Mouse (Mus musculus): ENCODE measurements around the gene Ttc21b. TPM values are rescaled to one million over a fixed set of nuclear protein-coding genes. Genes with fewer than 3 reads are reported as not detected.

Gene Ttc21b
- total RNA-seq, 2 experiments from 2014 or later, result 13.3 to 14.2 TPM

DNA sequence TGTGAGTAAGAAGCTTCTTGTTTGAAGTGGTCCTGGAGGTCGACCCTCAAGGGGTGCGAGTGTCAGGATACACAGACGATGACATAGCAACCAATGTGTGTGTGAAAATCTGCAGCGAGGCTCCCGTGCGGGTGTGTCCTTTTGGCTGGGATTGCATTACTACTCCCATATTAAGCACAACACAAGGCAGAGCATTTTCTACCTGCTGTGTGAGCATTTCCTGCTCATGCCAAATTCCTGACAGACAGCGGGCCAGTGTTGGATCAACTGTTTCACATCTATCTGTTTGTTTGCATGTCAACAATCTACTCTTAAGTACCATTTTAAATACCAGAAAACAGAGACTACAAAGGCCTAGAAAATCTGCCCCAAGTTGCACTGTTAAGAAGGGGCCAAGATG lies 79.4 kb downstream of the Ttc21b start:
- DNase-seq, result peak; percentile 35
- intact Hi-C loops (cut with DNase I), result loop anchor here (10.0 kb wide), 1 partner anchor 242 kb away; no protein-coding TSS in a partner anchor

DNA sequence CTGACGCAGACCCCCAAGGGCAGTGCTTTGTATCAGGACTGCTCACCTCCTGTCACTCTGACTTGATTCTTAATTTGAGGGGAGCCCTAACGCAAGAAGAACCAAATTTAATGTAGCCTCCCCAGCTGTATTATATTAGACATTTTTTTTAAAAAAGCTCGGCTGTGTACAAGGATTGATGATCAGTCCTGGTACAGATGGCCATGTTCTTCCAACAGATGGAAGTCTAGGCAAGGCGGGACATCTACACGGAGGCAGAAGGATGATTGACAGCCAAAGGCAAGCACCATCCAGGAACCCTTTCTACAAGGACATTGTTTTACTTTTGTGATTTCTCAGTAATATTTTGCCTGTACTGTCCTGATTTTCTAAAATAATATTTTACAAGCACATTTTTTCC lies 83.3 kb downstream of the Ttc21b start:
- no peak for DNase-seq

DNA sequence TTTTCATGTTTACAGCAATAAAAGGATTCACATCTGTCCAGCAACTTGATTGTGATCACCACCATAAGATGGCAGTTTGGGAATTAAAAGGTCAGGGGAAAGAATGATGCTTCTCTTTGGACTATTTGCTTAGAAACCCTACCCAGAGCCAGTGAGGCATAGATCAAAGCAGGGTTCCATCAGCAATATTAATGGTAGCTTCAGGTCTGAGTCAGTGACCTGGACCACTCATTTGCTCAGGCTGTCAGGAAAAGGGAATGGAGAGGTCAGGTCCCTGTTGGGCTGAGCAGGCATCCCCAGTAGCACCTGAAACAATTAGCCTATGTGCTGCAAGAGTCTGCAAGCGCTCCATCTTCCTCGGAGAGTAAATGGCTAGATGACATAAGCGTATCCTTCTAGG lies 84.8 kb downstream of the Ttc21b start:
- intact Hi-C loops (cut with DNase I), result loop anchor here (10.0 kb wide), 1 partner anchor 237 kb away; no protein-coding TSS in a partner anchor
- DNase-seq, result no peak

More for the DNA sequence above, 83.3 kb downstream of the Ttc21b start:
- intact Hi-C loops (cut with DNase I), result loop anchor here (10.0 kb wide), 1 partner anchor 238 kb away; no protein-coding TSS in a partner anchor

DNA sequence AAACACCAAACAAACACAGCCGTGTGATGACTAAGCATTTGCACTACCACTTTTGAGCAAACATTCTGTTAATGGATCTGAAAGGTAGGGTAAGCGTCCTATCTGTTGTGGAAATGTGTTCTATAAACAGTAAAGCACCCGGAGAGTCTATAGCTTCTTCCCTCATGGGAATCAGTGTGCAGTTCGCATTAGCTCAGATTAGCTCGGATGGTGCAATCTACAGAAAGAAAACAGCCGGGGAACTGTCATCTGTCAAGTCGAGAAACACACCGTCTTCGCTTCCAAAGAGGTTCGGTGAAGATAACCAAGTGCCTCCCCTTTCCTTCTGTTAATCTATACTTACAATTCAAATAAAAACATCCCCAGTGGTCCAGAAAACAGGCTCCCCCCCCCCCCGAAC lies 85.7 kb downstream of the Ttc21b start:
- intact Hi-C loops (cut with DNase I), result loop anchor here (10.0 kb wide), 1 partner anchor 236 kb away; no protein-coding TSS in a partner anchor
- DNase-seq, result no peak

DNA sequence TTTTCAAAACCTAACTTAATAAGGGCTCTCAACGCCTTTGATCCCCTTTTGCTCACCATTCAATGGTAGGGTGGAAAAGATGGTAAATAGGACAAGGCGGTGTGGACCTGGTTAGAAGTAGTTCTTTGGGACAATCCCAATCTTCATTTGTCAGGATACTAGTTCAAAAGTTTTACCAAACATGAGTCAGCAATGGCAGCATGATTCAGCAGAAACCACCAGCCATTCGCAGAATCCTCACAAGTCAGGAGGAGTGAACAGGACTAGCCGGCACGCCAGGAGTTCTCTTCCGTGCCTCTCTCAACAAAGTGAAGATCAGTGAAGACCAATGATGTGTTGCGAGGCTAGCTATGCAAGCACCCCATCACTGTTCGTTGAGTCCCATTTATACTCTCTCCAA lies 91.4 kb downstream of the Ttc21b start:
- intact Hi-C loops (cut with DNase I), result no loop called here
- DNase-seq, result no peak

DNA sequence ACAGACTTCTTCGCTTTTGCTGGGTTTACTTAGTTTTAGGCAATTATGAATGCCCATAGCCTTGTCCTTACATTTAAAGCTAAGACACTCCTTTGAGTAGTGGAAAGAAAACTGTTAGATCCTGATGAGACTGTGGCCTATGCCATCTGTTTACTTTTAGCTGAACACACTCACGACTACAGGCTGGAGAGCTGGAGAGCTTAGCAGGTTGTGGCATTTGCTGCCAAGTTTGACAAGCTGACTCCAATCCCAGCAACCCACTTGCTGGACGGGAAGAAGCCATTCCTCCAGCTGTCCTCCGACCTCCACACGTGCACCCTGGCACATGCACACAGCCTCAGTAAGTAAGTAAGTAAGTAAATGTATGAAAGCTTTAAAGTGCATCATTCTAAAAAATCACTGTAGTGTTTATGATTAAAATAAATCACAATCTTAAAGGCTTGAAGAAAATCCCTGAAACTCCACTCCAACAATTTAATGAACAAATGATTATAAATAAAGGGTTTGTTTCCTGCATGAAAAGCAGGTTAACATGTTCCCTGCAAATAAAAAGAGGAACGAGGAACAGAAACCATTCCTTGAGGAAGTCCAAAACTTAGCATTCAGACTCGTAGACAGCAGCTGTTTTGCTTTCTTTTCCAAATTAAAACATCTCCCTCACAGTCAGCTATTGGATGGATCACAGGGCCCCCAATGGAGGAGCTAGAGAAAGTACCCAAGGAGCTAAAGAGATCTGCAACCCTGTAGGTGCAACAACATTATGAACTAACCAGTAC lies 98.1 kb downstream of the Ttc21b start:
- DNase-seq, result peak; percentile 64
- intact Hi-C loops (cut with DNase I), result no loop called here

DNA sequence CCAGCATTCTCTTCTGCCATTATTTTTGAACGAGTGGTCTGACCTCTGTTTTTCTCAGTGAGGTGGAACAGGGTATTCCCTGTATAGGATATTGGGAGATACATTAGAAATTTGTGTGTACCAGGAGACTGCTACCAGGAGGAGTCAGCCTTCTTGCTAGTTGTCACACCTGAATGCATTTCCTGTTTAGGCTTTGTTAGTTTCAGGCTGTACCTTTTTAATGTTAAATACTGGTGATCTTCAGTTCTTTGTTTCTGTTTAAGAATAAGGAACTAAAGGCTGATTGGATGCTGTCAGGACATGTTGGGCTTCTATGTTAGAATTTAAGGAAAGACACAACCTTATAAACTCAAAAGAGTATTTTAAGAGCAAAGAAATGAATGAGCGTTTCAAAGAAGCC lies 105.0 kb downstream of the Ttc21b start:
- no peak for DNase-seq
- intact Hi-C loops (cut with DNase I), result no loop called here

DNA sequence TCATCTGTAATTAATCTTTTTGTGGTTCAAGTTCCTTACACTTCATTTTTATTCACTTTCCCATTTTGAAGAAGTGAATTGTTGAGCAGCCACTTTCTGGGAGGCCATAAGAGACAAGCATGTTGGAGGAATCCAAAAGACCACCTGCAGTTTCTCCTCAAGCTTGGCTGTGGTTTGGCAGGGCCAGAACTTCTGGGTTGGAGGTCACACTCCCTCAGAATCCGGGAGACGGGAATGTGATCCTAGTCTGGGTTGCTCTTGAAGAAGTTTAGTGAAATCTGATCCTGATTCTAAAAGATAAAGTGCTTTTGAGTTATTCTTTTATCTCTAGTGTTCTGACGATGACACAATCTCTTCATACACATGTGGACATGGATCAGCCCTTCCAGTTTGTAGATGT lies 105.9 kb downstream of the Ttc21b start:
- DNase-seq, result no peak
- intact Hi-C loops (cut with DNase I), result no loop called here

DNA sequence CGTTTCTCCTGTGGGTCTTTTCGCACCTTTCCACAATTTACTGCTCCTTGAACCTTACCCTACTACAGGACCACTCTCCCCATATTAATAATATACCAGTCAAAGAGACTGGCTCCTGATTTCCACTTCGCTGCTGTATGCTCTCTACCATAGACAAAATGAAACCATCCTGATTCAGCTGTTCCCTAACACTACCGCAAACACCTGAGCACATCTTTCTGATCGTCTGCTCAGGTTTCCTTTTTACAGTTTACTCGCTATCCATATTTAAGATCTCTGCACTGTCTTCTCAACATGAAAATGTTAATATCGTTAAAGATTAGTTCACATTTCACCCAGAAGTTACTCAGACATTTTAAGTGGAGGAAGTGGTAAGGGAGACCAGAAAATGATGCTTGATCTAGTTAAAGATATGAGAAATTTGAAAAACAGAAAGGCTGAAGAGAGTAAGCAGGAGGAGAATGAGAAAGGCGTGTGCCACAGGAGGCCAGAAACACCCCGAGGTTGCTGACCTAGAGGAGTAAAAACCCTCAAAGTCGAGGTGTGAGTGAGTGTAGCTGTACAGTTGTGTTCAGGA lies 107.7 kb downstream of the Ttc21b start:
- intact Hi-C loops (cut with DNase I), result no loop called here
- DNase-seq, result no peak

DNA sequence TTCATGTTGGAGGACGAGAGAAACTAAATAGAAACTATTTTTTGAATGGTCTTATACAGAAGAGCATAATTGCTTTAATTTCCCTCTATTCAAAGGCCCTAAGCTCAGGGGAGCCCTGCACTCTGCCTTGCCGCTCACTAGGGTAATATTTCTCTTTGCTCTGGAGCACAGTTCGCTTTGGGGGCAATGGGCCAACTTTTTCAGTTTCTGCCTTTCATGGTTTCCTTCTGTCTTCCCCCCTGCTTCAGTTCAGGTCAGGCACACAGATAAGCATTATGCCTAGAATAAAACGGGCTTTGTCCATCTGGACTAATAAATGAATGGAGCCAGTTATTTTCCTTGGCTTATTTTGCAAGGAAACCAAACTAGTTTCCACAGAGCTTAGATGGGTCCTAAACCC lies 109.9 kb downstream of the Ttc21b start:
- DNase-seq, result peak; percentile 27
- intact Hi-C loops (cut with DNase I), result no loop called here

DNA sequence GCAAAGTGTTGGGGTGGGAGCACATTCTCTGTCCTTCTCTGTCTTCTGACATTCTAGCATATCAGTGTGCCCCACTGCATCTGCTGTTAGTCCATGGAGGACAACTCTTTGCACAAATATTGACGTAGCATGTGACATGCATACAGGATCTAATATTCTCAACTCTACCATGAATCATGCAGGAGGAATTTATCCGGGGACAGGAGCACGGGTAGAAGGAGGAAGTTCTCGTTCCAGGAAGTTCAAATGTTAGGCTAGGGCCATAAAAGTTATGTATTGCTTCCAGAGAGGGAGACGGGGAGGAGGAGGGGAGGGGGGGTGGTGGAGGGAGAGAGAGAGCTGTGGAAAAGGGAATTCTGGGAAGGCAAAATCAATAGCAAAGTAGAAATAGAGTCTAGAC lies 111.6 kb downstream of the Ttc21b start:
- no peak for DNase-seq
- intact Hi-C loops (cut with DNase I), result no loop called here

DNA sequence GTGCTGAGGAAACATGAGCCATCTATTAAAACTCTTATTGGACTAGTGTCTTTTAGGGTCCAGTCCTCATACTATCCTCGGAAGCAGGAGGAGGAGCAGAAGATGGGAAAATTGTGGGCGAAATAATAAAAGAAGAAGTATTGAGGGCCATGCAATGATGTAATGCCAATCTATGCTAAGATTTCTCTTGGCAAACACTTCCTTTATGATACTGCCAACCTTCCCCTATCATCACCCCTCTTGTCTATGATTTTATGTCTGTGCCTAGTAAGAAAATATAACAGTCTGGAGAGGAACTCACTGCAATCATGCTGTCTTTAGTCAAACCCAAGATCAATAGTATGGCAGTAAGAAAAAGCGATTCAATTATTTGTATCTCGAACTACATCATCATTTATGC lies 113.1 kb downstream of the Ttc21b start:
- DNase-seq, result no peak
- intact Hi-C loops (cut with DNase I), result no loop called here

DNA sequence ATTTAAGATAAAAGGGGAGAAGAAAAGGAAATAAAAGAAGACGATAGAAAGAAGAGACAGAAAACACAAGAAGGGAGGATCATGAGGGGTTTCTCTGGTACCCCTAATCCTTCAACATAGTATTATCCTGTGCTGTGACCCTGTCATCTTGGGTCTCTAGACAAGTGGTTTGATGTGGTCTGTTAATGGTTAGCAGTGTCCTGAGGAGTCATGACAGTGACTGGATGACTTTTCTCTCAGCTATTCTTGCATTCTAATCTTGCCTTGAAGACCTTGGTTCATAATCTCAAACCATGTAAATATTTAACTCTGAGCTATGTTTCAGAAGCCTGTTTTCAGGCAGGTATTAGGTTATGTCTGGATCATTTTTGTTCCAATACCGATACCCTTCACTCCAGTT lies 113.7 kb downstream of the Ttc21b start:
- DNase-seq, result no peak
- intact Hi-C loops (cut with DNase I), result no loop called here

DNA sequence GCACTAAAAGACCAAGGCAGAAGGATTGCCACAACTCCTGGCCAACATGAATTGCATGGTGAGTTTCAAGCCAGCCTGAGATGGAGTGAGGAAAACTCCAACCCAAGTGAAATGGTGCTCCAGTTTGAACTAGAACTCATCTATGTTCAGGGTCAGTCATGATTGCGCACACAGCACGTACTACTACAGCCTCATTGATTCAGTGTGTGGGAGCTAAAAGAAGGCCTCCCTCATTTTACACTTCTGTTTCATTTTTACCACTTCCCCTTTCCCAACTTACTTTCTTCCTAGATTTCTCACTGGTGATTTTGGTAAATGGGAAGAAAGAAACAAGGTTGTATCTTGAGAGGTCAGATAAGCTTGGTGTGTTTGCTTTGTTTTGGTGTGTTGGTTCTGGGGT lies 114.1 kb downstream of the Ttc21b start:
- intact Hi-C loops (cut with DNase I), result no loop called here
- DNase-seq, result no peak

DNA sequence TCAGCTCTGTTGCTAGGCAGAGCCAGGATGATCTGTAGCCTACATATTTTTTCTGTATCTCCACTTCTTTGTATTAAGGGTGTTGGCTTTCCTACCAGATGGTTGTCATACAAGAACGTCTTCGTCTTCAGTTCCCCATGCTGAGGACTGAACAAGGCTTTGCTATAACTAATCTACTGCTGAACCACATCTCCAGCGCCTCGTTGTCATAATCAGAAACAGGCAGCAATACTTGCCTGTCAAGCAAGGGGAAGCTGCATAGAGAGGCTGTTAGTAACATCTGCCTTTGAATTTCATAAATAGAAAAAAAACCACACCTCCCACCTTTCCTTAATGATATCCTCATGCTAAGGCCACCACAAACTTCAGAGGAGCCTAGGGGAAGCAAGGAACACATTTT lies 116.2 kb downstream of the Ttc21b start:
- intact Hi-C loops (cut with DNase I), result no loop called here
- DNase-seq, result no peak

Other genes with a start within 250 kb of the Ttc21b start
- gene Galnt3, start 131.6 kb downstream of the Ttc21b start, total RNA-seq (2021), result 1 to 10 TPM; 4.0 to 4.5 TPM
- 10 to 100 TPM; 30.8 to 34.3 TPM for gene Scn1a, start 184.2 kb upstream of the Ttc21b start, total RNA-seq (2021)

Measured in left cerebral cortex, postnatal 4 days (tissue).